Mouse (Mus musculus) heart, postnatal 10 days (tissue): Measurements from ENCODE around the gene Slc44a4. TPM values are rescaled to one million over a fixed set of nuclear protein-coding genes. Genes with fewer than 3 reads are reported as not detected.
A peak's percentile ranks its signal among the peaks of the same experiment; 100 is the strongest.
"Not testable (repeated sequence)": the region's sequence is repeated elsewhere in the genome, so short reads cannot be mapped to it uniquely, and the experiment has no call there.

ENCODE experiments used
- DNase-seq, 2 experiments: peaks; one replicate each; pipeline ENCODE4 v3.0.0; 2021
- intact Hi-C: fragments of 180-260 bp; cut with DNase I; formaldehyde crosslinking; loops from one replicate; pipeline ENCODE4 v1.15.1; 2025
- total RNA-seq, 2 experiments: library from RNA; stranded (reverse); gene quantifications; 2 replicates each; pipeline ENCODE4 v1.2.3; 2021

The Slc44a4 gene
- total RNA-seq, 2 experiments from 2014 or later = not detected

- intact Hi-C loops = loop anchor here (5.0 kb wide), 1 partner anchor 791 kb away; no protein-coding TSS in a partner anchor
- DNase-seq = no peak
Measured at GRCm38 (mm10) chr17:34937960-34938505, 23.8 kb downstream of the Slc44a4 start.

GRCm38 (mm10) chr17:34941344-34942041 lies 27.2 kb downstream of the Slc44a4 start:
- intact Hi-C loops = no loop called here
- DNase-seq = peak; percentile 52 to 57

GRCm38 (mm10) chr17:34943128-34943815 lies 29.0 kb downstream of the Slc44a4 start:
- no peak for DNase-seq
- intact Hi-C loops = no loop called here

GRCm38 (mm10) chr17:34944362-34944761 lies 30.1 kb downstream of the Slc44a4 start:
- DNase-seq = no peak
- intact Hi-C loops = no loop called here

- intact Hi-C loops = loop anchor here (2.0 to 5.0 kb wide), 3 partner anchors 16 to 90 kb away; partner anchors contain the start of genes Neu1 and Slc44a4
- no peak for DNase-seq
Measured at GRCm38 (mm10) chr17:34946486-34947140, 32.3 kb downstream of the Slc44a4 start.

- intact Hi-C loops = loop anchor here (2.0 to 5.0 kb wide), 3 partner anchors 17 to 91 kb away; partner anchors contain the start of genes Neu1 and Slc44a4
- no peak for DNase-seq
Measured at GRCm38 (mm10) chr17:34947606-34948005, 33.3 kb downstream of the Slc44a4 start.

GRCm38 (mm10) chr17:34948721-34949552 lies 34.7 kb downstream of the Slc44a4 start:
- not testable (repeated sequence) for DNase-seq
- intact Hi-C loops = loop anchor here (5.0 kb wide), 1 partner anchor 37 kb away; the partner anchor contains the start of gene Slc44a4

GRCm38 (mm10) chr17:34949553-34949969 lies 35.3 kb downstream of the Slc44a4 start:
- no peak for DNase-seq
- intact Hi-C loops = loop anchor here (5.0 kb wide), 1 partner anchor 37 kb away; the partner anchor contains the start of gene Slc44a4

GRCm38 (mm10) chr17:34950514-34951455 lies 36.5 kb downstream of the Slc44a4 start:
- no peak for DNase-seq
- intact Hi-C loops = no loop called here

GRCm38 (mm10) chr17:34951636-34952377 lies 37.5 kb downstream of the Slc44a4 start:
- no peak for DNase-seq
- intact Hi-C loops = loop anchor here (1.0 kb wide), 1 partner anchor 28 kb away; no protein-coding TSS in a partner anchor

GRCm38 (mm10) chr17:34952378-34953040 lies 38.2 kb downstream of the Slc44a4 start:
- DNase-seq = peak; percentile 86 to 90
- intact Hi-C loops = loop anchor here (1.0 kb wide), 1 partner anchor 28 kb away; no protein-coding TSS in a partner anchor

- no peak for DNase-seq
- intact Hi-C loops = no loop called here
Measured at GRCm38 (mm10) chr17:34953258-34953657, 39.0 kb downstream of the Slc44a4 start.

- DNase-seq = no peak
- intact Hi-C loops = no loop called here
Measured at GRCm38 (mm10) chr17:34953904-34954303, 39.6 kb downstream of the Slc44a4 start.

GRCm38 (mm10) chr17:34954831-34955230 lies 40.6 kb downstream of the Slc44a4 start:
- intact Hi-C loops = loop anchor here (1.0 kb wide), 1 partner anchor 27 kb away; no protein-coding TSS in a partner anchor

GRCm38 (mm10) chr17:34955884-34956283 lies 41.6 kb downstream of the Slc44a4 start:
- intact Hi-C loops = loop anchor here (1.0 kb wide), 1 partner anchor 26 kb away; no protein-coding TSS in a partner anchor
- DNase-seq = no peak

More at GRCm38 (mm10) chr17:34954831-34955230, 40.6 kb downstream of the Slc44a4 start:
- no peak for DNase-seq

GRCm38 (mm10) chr17:34956340-34956739 lies 42.1 kb downstream of the Slc44a4 start:
- DNase-seq = no peak
- intact Hi-C loops = no loop called here

GRCm38 (mm10) chr17:34957291-34957690 lies 43.0 kb downstream of the Slc44a4 start:
- DNase-seq, intact Hi-C loops: not testable (repeated sequence)
